Mouse (Mus musculus): ENCODE results near the gene Ssh2.

The Ssh2 gene

GRCm38 (mm10) chr11:77465111-77465510 lies 249.0 kb downstream of the Ssh2 start:
- DNase-seq, result no peak

- no peak for DNase-seq
These were observed 250.5 kb downstream of the Ssh2 start for GRCm38 (mm10) chr11:77466544-77466943.

- DNase-seq, result peak; percentile 54 to 70
These were observed 251.1 kb downstream of the Ssh2 start for GRCm38 (mm10) chr11:77467157-77467556.

DNA sequence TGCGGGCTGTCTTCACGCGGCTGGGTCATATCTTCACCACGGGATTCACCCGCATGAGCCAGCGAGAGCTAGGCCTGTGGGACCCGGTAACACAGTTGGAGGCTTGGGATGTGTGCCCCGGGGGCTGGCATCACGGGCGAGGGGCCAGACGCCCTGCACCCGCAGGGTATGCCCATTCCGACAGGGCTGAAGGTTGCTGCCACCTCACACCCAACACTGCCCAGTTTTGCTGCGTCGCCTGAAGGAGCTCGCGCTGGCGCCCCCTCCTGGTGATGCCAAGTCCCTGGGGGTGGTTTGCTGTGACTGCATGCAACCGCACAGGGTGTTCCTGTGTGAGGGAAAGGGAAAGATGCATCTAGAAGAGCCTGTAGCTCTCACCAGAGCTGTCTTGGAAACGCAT lies 251.7 kb downstream of the Ssh2 start:
- DNase-seq, result peak; percentile 79 to 85

GRCm38 (mm10) chr11:77468397-77468796 lies 252.3 kb downstream of the Ssh2 start:
- DNase-seq, result no peak

DNA sequence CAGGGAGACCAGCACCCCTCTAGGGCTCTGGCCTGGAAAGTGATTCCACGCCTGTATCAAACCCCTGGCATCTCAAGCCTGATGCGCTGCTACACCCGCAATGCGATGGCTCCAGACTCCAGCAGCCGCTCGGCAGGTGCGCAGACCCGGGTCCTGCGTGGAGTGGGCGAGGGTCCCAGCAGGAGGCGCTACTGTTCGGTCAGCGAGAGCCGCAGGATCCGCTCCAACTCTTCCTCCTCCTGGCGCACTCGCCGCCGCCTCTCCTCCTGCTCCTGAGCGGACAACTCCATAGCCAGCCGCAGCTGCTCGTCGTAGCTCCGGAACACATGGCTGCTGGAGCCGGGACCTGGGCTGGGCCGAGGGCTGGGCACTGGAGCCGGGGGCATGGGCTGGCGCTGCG lies 255.3 kb downstream of the Ssh2 start:
- DNase-seq, result no peak

- no peak for DNase-seq
These were observed 256.7 kb downstream of the Ssh2 start for GRCm38 (mm10) chr11:77472775-77473174.

DNA sequence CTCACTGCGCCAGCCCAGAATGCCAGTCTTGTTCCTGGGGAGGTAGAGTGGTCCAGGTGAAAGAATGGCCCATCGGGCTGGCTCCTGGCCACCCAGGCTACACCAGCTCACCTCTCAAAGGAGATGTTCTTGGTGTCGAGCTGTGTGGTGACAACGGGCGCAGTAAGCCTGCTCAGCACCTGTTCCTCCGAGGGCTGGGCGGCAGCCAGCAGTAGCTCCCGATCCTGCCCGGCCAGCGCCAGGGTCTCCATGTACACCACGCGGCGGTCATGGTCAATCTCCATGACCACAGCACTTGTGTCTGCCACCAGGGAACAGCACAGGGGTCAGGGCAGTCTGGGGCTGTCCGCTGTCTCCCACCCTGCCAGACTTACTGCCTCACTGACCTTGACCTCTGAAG lies 260.1 kb downstream of the Ssh2 start:
- DNase-seq, result no peak

GRCm38 (mm10) chr11:77476895-77477294 lies 260.8 kb downstream of the Ssh2 start:
- no peak for DNase-seq

GRCm38 (mm10) chr11:77483043-77483442 lies 267.0 kb downstream of the Ssh2 start:
- DNase-seq, result no peak

DNA sequence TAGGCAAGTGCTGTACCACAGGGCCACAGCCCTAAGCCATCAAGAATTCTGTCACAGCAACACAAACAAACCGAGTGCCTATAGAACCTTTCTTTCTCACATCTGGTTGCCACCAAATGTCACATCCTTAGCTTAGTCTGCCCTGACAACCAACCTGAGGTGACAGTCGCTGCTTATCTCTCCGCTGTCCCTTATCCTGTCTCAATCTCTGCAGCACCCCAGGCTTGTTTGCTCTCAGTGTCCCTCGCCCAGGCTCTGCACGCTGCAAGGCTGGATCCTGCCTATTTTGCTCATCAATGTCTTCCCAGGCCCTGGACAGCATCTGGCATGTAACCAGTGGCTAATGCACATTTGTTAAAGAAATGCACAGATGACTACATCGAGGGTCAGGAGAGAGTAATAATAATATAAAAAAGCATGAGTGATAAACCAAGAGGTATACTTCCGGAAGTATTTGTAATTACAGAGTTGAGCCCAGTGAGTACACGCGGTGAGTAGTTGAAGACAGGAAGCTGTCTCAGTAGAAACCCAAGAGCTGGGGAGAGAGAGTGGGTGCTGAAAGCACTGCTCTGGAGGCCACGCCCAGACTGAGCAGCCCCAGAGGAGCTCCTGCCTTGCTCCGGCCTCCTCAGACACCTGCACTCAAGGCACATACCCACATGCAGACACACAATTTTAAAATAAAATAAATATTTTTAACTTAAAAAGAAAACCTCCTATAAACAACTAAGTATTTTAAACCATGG lies 267.6 kb downstream of the Ssh2 start:
- DNase-seq, result no peak

- no peak for DNase-seq
These were observed 269.1 kb downstream of the Ssh2 start for GRCm38 (mm10) chr11:77485229-77485628.

- peak; percentile 69 to 70 for DNase-seq
These were observed 270.7 kb downstream of the Ssh2 start for GRCm38 (mm10) chr11:77486798-77487197.

DNA sequence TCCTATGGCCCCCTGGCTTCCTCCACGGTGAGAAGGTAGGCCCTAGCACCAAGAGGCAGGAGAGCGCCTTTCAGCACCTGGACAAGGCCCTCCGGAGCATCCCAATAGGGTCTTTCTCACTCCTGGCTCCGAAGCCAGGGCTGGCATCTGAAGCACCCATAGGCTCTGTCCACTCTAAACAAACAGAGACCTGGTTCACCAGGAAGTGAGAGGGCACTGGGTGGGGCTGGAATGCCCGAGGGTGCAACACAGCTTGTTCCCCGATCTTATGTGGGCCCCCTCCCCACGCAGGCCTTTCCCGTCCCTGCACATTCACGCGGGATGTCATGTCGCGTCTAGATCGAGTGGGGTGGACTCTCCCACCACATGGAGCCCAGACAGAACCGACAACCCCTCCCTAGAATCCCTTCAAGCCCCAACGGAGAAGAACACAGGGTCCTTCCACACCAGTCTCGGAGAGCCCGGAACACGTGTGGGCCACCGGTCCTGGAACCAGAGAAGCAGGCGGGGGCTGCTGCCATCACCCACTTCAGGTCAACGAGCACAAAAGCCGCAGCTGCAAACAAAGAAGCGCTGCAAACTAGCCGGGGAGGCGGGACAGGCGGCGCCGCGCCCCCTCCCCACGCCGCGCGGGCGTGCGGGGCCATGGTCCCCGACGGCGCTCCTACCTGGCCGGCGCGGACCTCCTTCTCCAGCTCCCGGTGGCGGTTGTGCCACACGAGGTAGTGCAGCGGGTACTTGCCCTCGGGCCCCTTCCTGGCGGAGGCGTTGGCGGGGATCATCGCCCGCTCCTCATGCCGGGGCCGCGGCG lies 272.9 kb downstream of the Ssh2 start:
- peak in 1 of 2 experiments; percentile 41 for DNase-seq

DNA sequence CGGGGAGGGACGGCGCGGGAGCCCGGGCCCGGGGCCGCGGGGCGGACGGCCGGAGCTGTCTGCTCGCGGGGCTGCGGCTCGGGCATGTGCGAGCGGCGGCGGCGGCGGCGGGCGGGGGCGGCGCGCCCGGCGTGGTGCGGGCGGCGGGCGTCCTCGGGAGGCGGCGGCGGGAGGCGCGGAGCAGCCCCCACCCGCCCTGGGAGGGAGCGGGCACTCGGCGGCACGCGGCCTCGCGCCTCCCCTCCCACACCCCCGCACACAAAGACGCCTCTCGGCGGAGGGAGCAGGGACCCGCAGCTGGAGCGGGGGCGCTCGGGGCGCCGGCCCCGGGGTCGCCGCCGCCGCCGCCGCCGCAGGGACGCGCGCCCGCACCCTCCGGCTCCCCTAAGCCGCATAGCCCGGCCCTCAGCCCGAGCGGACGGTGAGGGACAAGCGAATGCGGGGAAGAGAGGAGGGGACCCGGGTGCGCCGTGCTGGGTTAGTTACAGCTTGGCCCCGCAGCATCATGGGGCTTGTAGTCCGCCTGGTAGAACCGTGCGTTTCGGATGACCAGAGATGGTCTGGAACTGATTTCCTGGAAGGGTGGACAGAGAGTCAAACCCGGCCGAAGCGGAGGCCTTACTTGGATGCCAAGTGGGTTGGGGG lies 273.6 kb downstream of the Ssh2 start, which contains the start of gene Ankrd13b:
Gene Ankrd13b, minus strand, starts transcription at position 88 of the 645 bp plus-strand sequence.
- DNase-seq, result peak; percentile 83 to 85

GRCm38 (mm10) chr11:77490451-77490850 lies 274.4 kb downstream of the Ssh2 start:
- no peak for DNase-seq

- peak; percentile 85 to 89 for DNase-seq
These were observed 275.0 kb downstream of the Ssh2 start for GRCm38 (mm10) chr11:77491123-77491501.

GRCm38 (mm10) chr11:77491502-77492291 lies 275.6 kb downstream of the Ssh2 start:
- peak; percentile 49 to 58 for DNase-seq

GRCm38 (mm10) chr11:77492311-77492871 lies 276.3 kb downstream of the Ssh2 start:
- DNase-seq, result no peak

DNA sequence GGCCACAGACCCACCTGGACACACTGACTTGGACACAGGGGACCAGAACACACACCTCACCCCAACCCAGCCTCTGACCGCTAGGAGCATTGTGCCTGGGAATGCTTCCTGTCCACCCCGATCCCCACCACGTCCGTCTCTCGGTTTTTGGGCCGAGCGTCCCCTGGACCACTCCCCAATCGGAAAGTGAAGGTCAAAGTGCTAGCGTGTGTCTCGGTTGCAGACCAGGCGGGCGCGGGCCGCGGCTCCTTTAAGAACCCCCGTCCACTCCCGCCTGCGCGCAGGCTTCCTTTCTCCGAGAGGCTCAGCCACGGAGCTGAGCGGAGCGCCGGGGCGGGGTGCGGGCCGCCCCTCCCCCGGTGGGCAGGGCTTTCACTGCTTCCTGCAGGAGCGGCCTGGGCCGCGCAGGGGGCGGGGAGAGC lies 276.8 kb downstream of the Ssh2 start:
- peak; percentile 87 to 96 for DNase-seq

DNA sequence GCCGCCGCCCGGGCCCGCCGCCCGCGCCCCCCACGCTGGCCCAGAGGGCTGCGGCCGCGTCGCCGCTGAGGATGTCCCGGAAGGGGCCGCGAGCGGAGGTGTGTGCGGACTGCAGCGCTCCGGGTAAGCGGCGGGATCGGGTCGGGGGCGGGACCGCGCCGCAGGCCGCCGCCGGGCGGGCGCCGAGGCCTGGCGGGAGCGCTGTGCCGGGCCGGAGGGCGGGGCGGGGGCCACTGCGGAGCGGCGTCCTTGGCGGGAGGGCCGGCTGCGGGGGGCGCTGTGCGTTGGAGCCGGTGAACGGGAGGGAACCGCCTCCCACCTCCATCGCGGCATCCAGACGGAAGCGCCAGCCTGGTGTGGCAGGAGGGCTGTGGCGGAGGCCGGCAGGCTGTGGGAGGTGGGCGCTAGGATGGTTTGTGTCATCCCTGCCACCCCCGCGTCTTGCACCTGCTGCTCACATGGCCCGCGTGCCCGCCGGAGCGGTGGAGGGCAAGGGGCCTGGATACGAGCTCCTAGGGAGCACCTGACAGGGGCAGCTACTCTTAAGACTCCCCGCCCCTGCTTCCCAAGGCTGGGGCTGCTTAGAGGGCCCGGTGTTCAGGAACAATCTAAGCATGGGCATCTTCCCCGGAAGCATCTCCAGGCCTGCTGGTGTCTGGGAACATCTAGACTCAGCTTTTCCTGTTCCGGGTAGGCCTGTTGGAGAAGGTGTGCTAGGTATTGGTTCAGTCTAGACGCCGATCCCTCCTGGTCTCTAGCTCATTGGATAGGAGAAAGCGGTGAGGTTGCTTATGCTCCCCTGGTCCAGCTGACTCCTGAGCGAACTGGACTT lies 277.6 kb downstream of the Ssh2 start, which contains the start of gene Git1:
Gene Git1, plus strand, starts transcription at position 51 of the 832 bp plus-strand sequence.
- peak; percentile 54 to 65 for DNase-seq

Measured in cerebellum, postnatal 36 days (tissue).